Mouse (Mus musculus) ES-E14 (cell line): ENCODE measurements around the gene Usp44. TPM values are rescaled to one million over a fixed set of nuclear protein-coding genes. Genes with fewer than 3 reads are reported as not detected.

Source experiments
- DNase-seq: peaks from one replicate; pipeline ENCODE4 v3.0.0-alpha.2; 2013; ENCODE audit warnings: low read depth, low spot score
- H3K27ac ChIP-seq: 2 replicates; pipeline ENCODE4 v1.5.1; 2012; ENCODE audit warnings: low read depth, mild to moderate bottlenecking, low read length, moderate library complexity, mixed read lengths; ENCODE audit not compliant: poor library complexity, insufficient read depth, severe bottlenecking
- H3K36me3 ChIP-seq: 2 replicates; pipeline ENCODE4 v1.6.1; 2012; ENCODE audit warnings: mild to moderate bottlenecking, low read length, moderate library complexity, mixed read lengths; ENCODE audit not compliant: control insufficient read depth, poor library complexity, insufficient read depth, severe bottlenecking
- H3K4me1 ChIP-seq, 2 experiments: fragments of 150-350 bp in 1 of 2; sonication (generic) in 1 of 2; 2 replicates each; pipeline ENCODE4 v1.6.1; 2012; ENCODE audit warnings: low read length in 2 of 2, mild to moderate bottlenecking in 1 of 2, mixed read lengths in 1 of 2; ENCODE audit not compliant: control insufficient read depth in 2 of 2, insufficient read depth in 2 of 2, poor library complexity in 1 of 2
- H3K4me3 ChIP-seq, 2 experiments: fragments of 150-350 bp in 1 of 2; sonication (generic) in 1 of 2; 2 replicates each; pipeline ENCODE4 v1.5.1; 2012; ENCODE audit warnings: low read length in 2 of 2, low read depth in 1 of 2, mild to moderate bottlenecking in 1 of 2, mixed read lengths in 1 of 2; ENCODE audit not compliant: insufficient read depth in 1 of 2, poor library complexity in 1 of 2, severe bottlenecking in 1 of 2
- H3K9ac ChIP-seq: 2 replicates; pipeline ENCODE4 v1.6.1; 2012; ENCODE audit warnings: low read depth, mild to moderate bottlenecking, low read length, mixed read lengths; ENCODE audit not compliant: poor library complexity, insufficient read depth, severe bottlenecking
- H3K9me3 ChIP-seq: fragments of 150-350 bp; sonication (generic); 2 replicates; pipeline ENCODE4 v1.6.1; 2012; ENCODE audit warnings: low read depth, mild to moderate bottlenecking, low read length; ENCODE audit not compliant: control insufficient read depth, insufficient read depth
- CHD2 ChIP-seq: IDR thresholded peaks from 2 replicates; pipeline ENCODE4 v1.6.1; 2014; ENCODE audit warnings: mild to moderate bottlenecking, low read depth, low read length, inconsistent platforms
- HCFC1 ChIP-seq: IDR thresholded peaks from 2 replicates; pipeline ENCODE4 v1.6.1; 2012; ENCODE audit warnings: low read length, inconsistent platforms, borderline replicate concordance; ENCODE audit not compliant: insufficient read depth
- MAFK ChIP-seq: IDR thresholded peaks from 2 replicates; pipeline ENCODE4 v1.6.1; 2014; ENCODE audit warnings: mild to moderate bottlenecking, low read depth, low read length, inconsistent platforms; ENCODE audit not compliant: insufficient read depth
- ZC3H11A ChIP-seq: IDR thresholded peaks from 2 replicates; pipeline ENCODE4 v1.6.1; 2012; ENCODE audit warnings: low read depth, mild to moderate bottlenecking, inconsistent platforms, low read length, borderline replicate concordance
- ZNF384 ChIP-seq: IDR thresholded peaks from 2 replicates; pipeline ENCODE4 v1.6.1; 2012; ENCODE audit warnings: low read depth, low read length, inconsistent platforms
- in situ Hi-C, 2 experiments: fragments of 600-800 bp; cut with MboI; formaldehyde crosslinking; loops; one replicate each; pipeline ENCODE4 v1.15.1; 2025; ENCODE audit warnings: low sequenced_read_pairs in 2 of 2, inconsistent platforms in 1 of 2; ENCODE audit not compliant: unreplicated experiment in 2 of 2
- total RNA-seq: library from RNA; depleted of rRNA; stranded (reverse); fragments of 300-350 nt; gene quantifications from 2 replicates; pipeline ENCODE4 v1.2.3, GENCODE M21; 2012

Gene Usp44
- total RNA-seq, 1 experiment = 19.7 TPM

DNA sequence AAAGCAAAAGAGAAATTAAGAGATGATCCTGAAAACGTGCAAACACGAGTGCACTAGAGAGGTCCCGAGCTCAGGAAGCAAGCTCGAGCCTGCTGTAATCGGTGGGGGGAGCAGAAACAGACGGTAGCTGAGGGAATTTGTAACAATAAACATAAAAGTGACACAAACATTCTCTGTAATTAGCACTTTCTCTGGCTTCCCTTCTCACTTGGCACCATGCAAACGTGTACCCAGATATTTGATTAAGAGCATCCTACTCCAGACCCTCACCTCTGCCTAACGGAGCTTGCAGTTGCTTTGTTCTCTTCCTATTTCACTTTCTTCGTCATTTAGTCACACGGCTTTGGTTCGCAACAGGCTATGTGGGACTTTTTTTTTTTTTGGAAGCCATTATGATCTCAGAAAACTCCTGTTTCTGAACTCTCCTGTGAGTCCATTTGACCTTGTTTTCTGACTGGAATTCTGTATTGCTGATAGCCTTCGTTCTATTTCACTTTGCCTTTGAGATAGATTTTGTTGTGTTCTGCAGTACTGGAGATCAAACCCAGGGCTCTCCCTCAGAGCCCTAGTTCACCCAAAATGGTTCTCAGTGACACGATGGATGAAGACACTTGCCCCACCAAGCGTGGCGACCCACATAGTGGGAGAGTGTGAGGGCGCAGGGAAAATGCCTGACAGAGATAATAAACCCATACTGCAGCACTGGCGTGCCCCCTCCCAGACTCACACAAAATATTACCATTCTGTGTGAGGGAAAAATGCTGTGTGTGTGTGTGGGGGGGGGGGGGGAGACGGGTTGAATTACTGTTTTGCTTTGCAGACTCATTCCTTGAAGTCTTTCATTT is 597 bp downstream of the Usp44 start:
- no peaks in the 10 kb centered on the region for H3K36me3 ChIP-seq
- H3K9ac ChIP-seq = 0 out of 2 replicates have a peak overlapping the region, but pooled peaks have one; percentile 19
- peak overlapping the region; percentile 29 to 46; a peak in 3 of 4 replicates for H3K4me3 ChIP-seq
- in situ Hi-C loops = no loop called here
- no peak for TF ChIP-seq ZC3H11A
- no peak for TF ChIP-seq CHD2
- no peak for TF ChIP-seq ZNF384
- TF ChIP-seq HCFC1 = no peak
- no peak for TF ChIP-seq MAFK
- H3K4me1 ChIP-seq = peaks cover 2 to 5% of the 10 kb centered on the region in 2 experiments; a peak in 3 of 4 replicates
- DNase-seq = no peak
- H3K27ac ChIP-seq = no peak overlapping the region
- H3K9me3 ChIP-seq = no peaks in the 10 kb centered on the region

DNA sequence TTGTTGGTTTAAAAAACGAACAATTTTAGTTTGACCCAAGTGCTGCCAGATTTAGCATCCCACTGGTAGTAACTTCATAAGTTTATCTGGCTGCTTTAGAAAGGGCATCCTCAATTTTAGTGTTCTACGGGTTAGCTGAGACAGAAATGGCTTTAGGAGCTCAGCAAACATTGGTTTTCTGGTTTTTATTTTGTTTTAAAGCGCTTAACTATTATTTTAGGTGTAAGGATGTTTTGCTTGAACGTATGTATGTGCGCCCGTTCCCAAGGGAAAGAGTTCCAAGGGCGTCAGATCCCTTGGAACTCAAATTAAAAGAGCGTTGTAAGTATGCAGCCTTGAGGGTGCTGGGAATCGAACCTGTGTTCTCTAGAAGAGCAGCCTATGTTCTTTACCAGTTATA is 1.5 kb downstream of the Usp44 start:
- no peak overlapping the region for H3K27ac ChIP-seq
- no peaks in the 10 kb centered on the region for H3K9me3 ChIP-seq
- peak overlapping the region in 1 of 2 experiments; percentile 99; a peak in 2 of 4 replicates for H3K4me3 ChIP-seq
- in situ Hi-C loops = no loop called here
- TF ChIP-seq HCFC1 = no peak
- TF ChIP-seq CHD2 = no peak
- no peak for TF ChIP-seq MAFK
- TF ChIP-seq ZC3H11A = no peak
- no peak for TF ChIP-seq ZNF384
- H3K9ac ChIP-seq = no peak overlapping the region
- no peaks in the 10 kb centered on the region for H3K36me3 ChIP-seq
- DNase-seq = no peak
- peaks cover 2 to 5% of the 10 kb centered on the region in 2 experiments; a peak in 3 of 4 replicates for H3K4me1 ChIP-seq

GRCm38 (mm10) chr10:93833370-93833698 is 2.0 kb downstream of the Usp44 start:
- Histone ChIP-seq H3K9ac (peak overlapping the region; percentile 17; the same call in 1 of the 2 replicates), H3K9me3 (no peaks in the 10 kb centered on the region), H3K27ac (no peak overlapping the region), H3K36me3 (no peaks in the 10 kb centered on the region), H3K4me1 (peaks cover 2 to 5% of the 10 kb centered on the region in 2 experiments; a peak in 3 of 4 replicates), H3K4me3 (peak overlapping the region; percentile 89 to 99)
- in situ Hi-C loops = no loop called here
- DNase-seq = no peak
- TF ChIP-seq HCFC1 = no peak
- TF ChIP-seq MAFK = no peak
- TF ChIP-seq CHD2 = no peak
- TF ChIP-seq ZNF384 = no peak
- TF ChIP-seq ZC3H11A = no peak

GRCm38 (mm10) chr10:93833699-93834393 is 2.5 kb downstream of the Usp44 start:
- in situ Hi-C loops = no loop called here
- H3K27ac ChIP-seq = peak overlapping the region; percentile 22; the same call in 1 of the 2 replicates
- no peak for DNase-seq
- no peaks in the 10 kb centered on the region for H3K9me3 ChIP-seq
- H3K4me3 ChIP-seq = peak overlapping the region; percentile 89 to 99
- H3K9ac ChIP-seq = peak overlapping the region; percentile 76
- H3K36me3 ChIP-seq = no peaks in the 10 kb centered on the region
- H3K4me1 ChIP-seq = peaks cover 2 to 5% of the 10 kb centered on the region in 2 experiments; a peak in 3 of 4 replicates
- TF ChIP-seq ZC3H11A (no peak), HCFC1 (no peak), ZNF384 (no peak), MAFK (no peak), CHD2 (no peak)
